Mouse (Mus musculus) C2C12 (cell line): ENCODE measurements around the gene Dsn1.

Experiments used
- CEBPB ChIP-seq: IDR thresholded peaks from one replicate; pipeline ENCODE4 v1.6.1; 2011; ENCODE audit warnings: low read depth, mild to moderate bottlenecking, control low read depth, moderate library complexity
- CTCF ChIP-seq: IDR thresholded peaks from one replicate; pipeline ENCODE4 v1.5.1; 2011; ENCODE audit not compliant: control insufficient read depth, insufficient read depth, insufficient read length
- FOSL1 ChIP-seq: IDR thresholded peaks from one replicate; pipeline ENCODE4 v1.8.0; 2011; ENCODE audit warnings: mild to moderate bottlenecking, low read length; ENCODE audit not compliant: poor library complexity, insufficient read depth, severe bottlenecking
- MAX ChIP-seq: IDR thresholded peaks from one replicate; pipeline ENCODE4 v1.6.1; 2011; ENCODE audit warnings: mild to moderate bottlenecking, control low read depth
- MYOD1 ChIP-seq: IDR thresholded peaks from one replicate; pipeline ENCODE4 v1.6.1; 2011; ENCODE audit warnings: low read depth; ENCODE audit not compliant: control insufficient read depth, insufficient read length
- MYOG ChIP-seq: IDR thresholded peaks from one replicate; pipeline ENCODE4 v1.6.1; 2011; ENCODE audit not compliant: control insufficient read depth, insufficient read length; ENCODE audit errors: extremely low read depth
- USF1 ChIP-seq: IDR thresholded peaks from one replicate; pipeline ENCODE4 v1.6.1; 2011; ENCODE audit warnings: low read depth, mild to moderate bottlenecking, control low read depth, moderate library complexity

DNA sequence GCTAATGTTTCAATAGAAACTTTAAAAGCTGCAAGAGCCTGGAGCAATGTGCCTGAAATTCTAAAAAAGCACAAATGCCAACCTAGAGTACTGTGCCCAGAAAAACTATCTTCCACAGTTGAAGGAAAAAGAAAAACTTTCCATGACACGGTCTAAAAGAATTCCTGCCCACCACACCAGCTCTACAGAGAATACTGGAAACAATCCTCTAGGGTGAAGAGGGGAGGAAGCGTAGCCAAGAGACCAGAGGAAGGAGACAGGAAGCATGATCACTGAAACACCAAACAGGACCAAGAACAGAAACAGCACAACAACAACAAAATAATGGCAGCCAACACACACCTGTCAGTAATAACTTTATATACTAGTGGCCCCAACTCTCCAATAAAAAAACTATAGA lies 26.9 kb downstream of the Dsn1 start:
- no peak for TF ChIP-seq CTCF
- no peak for TF ChIP-seq MYOD1
- no peak for TF ChIP-seq MYOG
- TF ChIP-seq MAX, result no peak
- TF ChIP-seq CEBPB, result no peak
- no peak for TF ChIP-seq FOSL1
- TF ChIP-seq USF1, result no peak
